Mouse (Mus musculus) liver, embryonic 12.5 days (tissue): ENCODE measurements around the gene Dnajb6. TPM values are rescaled to one million over a fixed set of nuclear protein-coding genes. Genes with fewer than 3 reads are reported as not detected.

Source experiments
- ATAC-seq: fragments of 200-750 bp; cut with Nextera tagmentation; 2 replicates; pipeline ENCODE4 v1.8.0; 2017; ENCODE audit warnings: moderate number of reproducible peaks, mild to moderate bottlenecking, moderate library complexity
- H3K27ac ChIP-seq: fragments of 300-500 bp; sonication (generic); 2 replicates; pipeline ENCODE4 v1.5.1; 2016; ENCODE audit warnings: mild to moderate bottlenecking
- H3K27me3 ChIP-seq: fragments of 300-500 bp; sonication (generic); replicated peaks from 2 replicates; pipeline ENCODE4 v1.6.1; 2016; ENCODE audit warnings: mild to moderate bottlenecking, moderate library complexity
- H3K36me3 ChIP-seq: fragments of 300-500 bp; sonication (generic); 2 replicates; pipeline ENCODE4 v1.6.1; 2016; ENCODE audit warnings: mild to moderate bottlenecking, moderate library complexity
- H3K4me1 ChIP-seq: fragments of 300-500 bp; sonication (generic); 2 replicates; pipeline ENCODE4 v1.6.1; 2016
- H3K4me2 ChIP-seq: fragments of 300-500 bp; sonication (generic); 2 replicates; pipeline ENCODE4 v1.6.1; 2016; ENCODE audit warnings: mild to moderate bottlenecking, moderate library complexity
- H3K4me3 ChIP-seq: fragments of 300-500 bp; sonication (generic); 2 replicates; pipeline ENCODE4 v1.5.1; 2016; ENCODE audit warnings: mild to moderate bottlenecking, moderate library complexity
- H3K9ac ChIP-seq: fragments of 300-500 bp; sonication (generic); 2 replicates; pipeline ENCODE4 v1.6.1; 2016; ENCODE audit warnings: mild to moderate bottlenecking, moderate library complexity
- H3K9me3 ChIP-seq: fragments of 300-500 bp; sonication (generic); replicated peaks from 2 replicates; pipeline ENCODE4 v1.6.1; 2016; ENCODE audit warnings: mild to moderate bottlenecking, moderate library complexity
- WGBS: fragments of 180-500 bp; shearing (Covaris S2); methylation state at CpG from one replicate; pipeline ENCODE4 v1.1.7; 2016; ENCODE audit not compliant: insufficient replicate concordance; 5-methylcytosine and 5-hydroxymethylcytosine counted together
- polyA plus RNA-seq: library from polyadenylated mRNA; unstranded; fragments of >200 nt; fragmentation: Nextera tagmentation; extraction: Ambion mirVana; gene quantifications from 2 replicates; pipeline ENCODE4 v1.2.1, GENCODE M21; 2016

Gene Dnajb6
- polyA plus RNA-seq, 1 experiment from 2014 or later, result 104 TPM

GRCm38 (mm10) chr5:29854971-29855370 lies 119.5 kb downstream of the Dnajb6 start:
- WGBS, result 49% methylated on average over 1 of the region's 1 CpGs
- Histone ChIP-seq H3K27me3 (no peaks in the 10 kb centered on the region), H3K27ac (no peak overlapping the region), H3K4me1 (no peaks in the 10 kb centered on the region), H3K4me2 (no peak overlapping the region), H3K36me3 (no peaks in the 10 kb centered on the region), H3K9me3 (no peaks in the 10 kb centered on the region), H3K4me3 (no peak overlapping the region), H3K9ac (no peak overlapping the region)
- no peak for ATAC-seq

- no peak overlapping the region for H3K9ac ChIP-seq
- 0 out of 2 replicates have a peak, but pooled peaks cover 4% of the 10 kb centered on the region for H3K27me3 ChIP-seq
- no peak overlapping the region for H3K4me3 ChIP-seq
- no peaks in the 10 kb centered on the region for H3K36me3 ChIP-seq
- H3K4me2 ChIP-seq, result no peak overlapping the region
- H3K9me3 ChIP-seq, result no peaks in the 10 kb centered on the region
- ATAC-seq, result no peak
- no peaks in the 10 kb centered on the region for H3K4me1 ChIP-seq
- 68% methylated on average over 3 of the region's 3 CpGs for WGBS
- H3K27ac ChIP-seq, result no peak overlapping the region
These were observed 126.0 kb downstream of the Dnajb6 start for GRCm38 (mm10) chr5:29861522-29861921.

- WGBS, result 77% methylated on average over 5 of the region's 5 CpGs
- Histone ChIP-seq H3K4me2 (no peak overlapping the region), H3K4me3 (no peak overlapping the region), H3K9me3 (no peaks in the 10 kb centered on the region), H3K9ac (no peak overlapping the region), H3K4me1 (no peaks in the 10 kb centered on the region), H3K27ac (no peak overlapping the region), H3K27me3 (0 out of 2 replicates have a peak, but pooled peaks cover 4% of the 10 kb centered on the region), H3K36me3 (no peaks in the 10 kb centered on the region)
- ATAC-seq, result no peak
These were observed 126.9 kb downstream of the Dnajb6 start for GRCm38 (mm10) chr5:29862388-29862787.

- Histone ChIP-seq H3K36me3 (no peaks in the 10 kb centered on the region), H3K9me3 (no peaks in the 10 kb centered on the region), H3K27ac (no peak overlapping the region), H3K27me3 (0 out of 2 replicates have a peak, but pooled peaks cover 4% of the 10 kb centered on the region), H3K4me1 (no peaks in the 10 kb centered on the region), H3K4me3 (no peak overlapping the region), H3K9ac (no peak overlapping the region), H3K4me2 (no peak overlapping the region)
- ATAC-seq, result no peak
- WGBS, result 50% methylated on average over 4 of the region's 4 CpGs
These were observed 128.8 kb downstream of the Dnajb6 start for GRCm38 (mm10) chr5:29864291-29864737.

- 0 out of 2 replicates have a peak, but pooled peaks cover 4% of the 10 kb centered on the region for H3K27me3 ChIP-seq
- no peak overlapping the region for H3K27ac ChIP-seq
- H3K4me2 ChIP-seq, result no peak overlapping the region
- 24% methylated on average over 4 of the region's 4 CpGs for WGBS
- no peak overlapping the region for H3K4me3 ChIP-seq
- H3K36me3 ChIP-seq, result no peaks in the 10 kb centered on the region
- no peaks in the 10 kb centered on the region for H3K4me1 ChIP-seq
- ATAC-seq, result no peak
- H3K9ac ChIP-seq, result no peak overlapping the region
- no peaks in the 10 kb centered on the region for H3K9me3 ChIP-seq
These were observed 129.5 kb downstream of the Dnajb6 start for GRCm38 (mm10) chr5:29864994-29865393.

Other genes starting within 250 kb of the Dnajb6 start
- gene Ube3c, start 166.4 kb upstream of the Dnajb6 start, polyA plus RNA-seq, result 28.2 and 28.7 TPM in 2 replicates
- gene Gm5129, start 248 bp downstream of the Dnajb6 start, polyA plus RNA-seq, result not detected in 2 replicates